Mouse (Mus musculus): ENCODE data around the gene Mrpl34. TPM values are rescaled to one million over a fixed set of nuclear protein-coding genes. Genes with fewer than 3 reads are reported as not detected.

The Mrpl34 gene
- total and polyA plus RNA-seq, 2 experiments from 2014 or later: 75.0 to 145 TPM

- no peak overlapping the region for H3K9ac ChIP-seq
- no peak for TF ChIP-seq CTCF (IDR thresholded peaks at IDR 0.05; ENCODE audit: low read depth)
- no peak overlapping the region for H3K4me3 ChIP-seq (ENCODE audit: low read depth, low read length)
- WGBS: 72% methylated on average over 4 of the region's 4 CpGs
- peaks cover 32% of the 10 kb centered on the region for H3K27me3 ChIP-seq (ENCODE audit: insufficient read depth, low read length)
- no peaks in the 10 kb centered on the region for H3K4me1 ChIP-seq (ENCODE audit: insufficient read depth)
- H3K36me3 ChIP-seq (ENCODE audit: insufficient read depth): no peaks in the 10 kb centered on the region
- no peak for DNase-seq
- no peak overlapping the region for H3K4me2 ChIP-seq (ENCODE audit: low read depth)
- H3K27ac ChIP-seq (ENCODE audit: low read depth, low read length): no peak overlapping the region
- no peak for ATAC-seq
- no peaks in the 10 kb centered on the region for H3K9me3 ChIP-seq (ENCODE audit: low read length)
Observed at GRCm38 (mm10) chr8:71505979-71506378, 41.2 kb downstream of the Mrpl34 start.

- WGBS: 2% methylated on average over 61 of the region's 61 CpGs
- Histone ChIP-seq H3K9ac (peak overlapping the region; percentile 52), H3K36me3 (ENCODE audit: insufficient read depth) (no peaks in the 10 kb centered on the region), H3K4me2 (ENCODE audit: low read depth) (peak overlapping the region; percentile 81), H3K4me1 (ENCODE audit: insufficient read depth) (no peaks in the 10 kb centered on the region), H3K9me3 (ENCODE audit: low read length) (no peaks in the 10 kb centered on the region), H3K27ac (ENCODE audit: low read depth, low read length) (no peak overlapping the region), H3K27me3 (ENCODE audit: insufficient read depth, low read length) (peaks cover 32% of the 10 kb centered on the region), H3K4me3 (ENCODE audit: low read depth, low read length) (peak overlapping the region; percentile 45)
- DNase-seq (peak; percentile 95), ATAC-seq (peak; percentile 91)
- TF ChIP-seq CTCF (IDR thresholded peaks at IDR 0.05; ENCODE audit: low read depth): no peak
Observed at GRCm38 (mm10) chr8:71507589-71508104, 42.9 kb downstream of the Mrpl34 start.

- no peak overlapping the region for H3K27ac ChIP-seq (ENCODE audit: low read depth, low read length)
- no peak for ATAC-seq
- H3K9ac ChIP-seq: no peak overlapping the region
- TF ChIP-seq CTCF (IDR thresholded peaks at IDR 0.05; ENCODE audit: low read depth): no peak
- H3K4me3 ChIP-seq (ENCODE audit: low read depth, low read length): no peak overlapping the region
- H3K4me1 ChIP-seq (ENCODE audit: insufficient read depth): no peaks in the 10 kb centered on the region
- DNase-seq: no peak
- H3K27me3 ChIP-seq (ENCODE audit: insufficient read depth, low read length): peaks cover 32% of the 10 kb centered on the region
- H3K36me3 ChIP-seq (ENCODE audit: insufficient read depth): no peaks in the 10 kb centered on the region
- no peak overlapping the region for H3K4me2 ChIP-seq (ENCODE audit: low read depth)
- WGBS: 67% methylated on average over 2 of the region's 2 CpGs
- no peaks in the 10 kb centered on the region for H3K9me3 ChIP-seq (ENCODE audit: low read length)
Observed at GRCm38 (mm10) chr8:71509316-71509715, 44.6 kb downstream of the Mrpl34 start.

- no peak within 1 kb of the TSS for H3K27ac ChIP-seq (ENCODE audit: low read depth, low read length)
- DNase-seq (no peak), ATAC-seq (no peak)
- H3K4me3 ChIP-seq (ENCODE audit: low read depth, low read length): no peak within 1 kb of the TSS
- no peak within 1 kb of the TSS for H3K4me2 ChIP-seq (ENCODE audit: low read depth)
- no peaks in the 10 kb centered on the region for H3K9me3 ChIP-seq (ENCODE audit: low read length)
- 77% methylated on average over 14 of the region's 14 CpGs for WGBS
- H3K9ac ChIP-seq: no peak within 1 kb of the TSS
- no peak for TF ChIP-seq CTCF (IDR thresholded peaks at IDR 0.05; ENCODE audit: low read depth)
- H3K27me3 ChIP-seq (ENCODE audit: insufficient read depth, low read length): peaks cover 20% of the 10 kb centered on the region
- H3K4me1 ChIP-seq (ENCODE audit: insufficient read depth): no peaks in the 10 kb centered on the region
- H3K36me3 ChIP-seq (ENCODE audit: insufficient read depth): no peaks in the 10 kb centered on the region
Observed at GRCm38 (mm10) chr8:71511644-71512043, 46.9 kb downstream of the Mrpl34 start, which contains the start of gene Plvap. Gene Plvap, minus strand, starts transcription at chr8:71511752.

GRCm38 (mm10) chr8:71513018-71513754 is 48.4 kb downstream of the Mrpl34 start:
- no peak for TF ChIP-seq CTCF (IDR thresholded peaks at IDR 0.05; ENCODE audit: low read depth)
- no peak overlapping the region for H3K9ac ChIP-seq
- ATAC-seq (no peak), DNase-seq (no peak)
- peaks cover 7% of the 10 kb centered on the region for H3K27me3 ChIP-seq (ENCODE audit: insufficient read depth, low read length)
- H3K9me3 ChIP-seq (ENCODE audit: low read length): no peaks in the 10 kb centered on the region
- WGBS: 79% methylated on average over 14 of the region's 15 CpGs
- no peaks in the 10 kb centered on the region for H3K36me3 ChIP-seq (ENCODE audit: insufficient read depth)
- no peak overlapping the region for H3K4me3 ChIP-seq (ENCODE audit: low read depth, low read length)
- H3K4me2 ChIP-seq (ENCODE audit: low read depth): no peak overlapping the region
- no peak overlapping the region for H3K27ac ChIP-seq (ENCODE audit: low read depth, low read length)
- H3K4me1 ChIP-seq (ENCODE audit: insufficient read depth): no peaks in the 10 kb centered on the region

GRCm38 (mm10) chr8:71515043-71515442 is 50.3 kb downstream of the Mrpl34 start:
- DNase-seq: no peak
- no peak overlapping the region for H3K4me2 ChIP-seq (ENCODE audit: low read depth)
- 75% methylated on average over 5 of the region's 5 CpGs for WGBS

More at GRCm38 (mm10) chr8:71515043-71515442, 50.3 kb downstream of the Mrpl34 start:
- Histone ChIP-seq H3K9me3 (ENCODE audit: low read length) (no peaks in the 10 kb centered on the region), H3K27ac (ENCODE audit: low read depth, low read length) (no peak overlapping the region), H3K36me3 (ENCODE audit: insufficient read depth) (no peaks in the 10 kb centered on the region), H3K4me1 (ENCODE audit: insufficient read depth) (no peaks in the 10 kb centered on the region), H3K9ac (no peak overlapping the region), H3K27me3 (ENCODE audit: insufficient read depth, low read length) (no peaks in the 10 kb centered on the region; the same call in 1 of the 2 replicates), H3K4me3 (ENCODE audit: low read depth, low read length) (no peak overlapping the region)
- no peak for ATAC-seq
- no peak for TF ChIP-seq CTCF (IDR thresholded peaks at IDR 0.05; ENCODE audit: low read depth)

Other genes starting within 250 kb of the Mrpl34 start
- gene Myo9b, start 192.2 kb upstream of the Mrpl34 start, total RNA-seq (2014; rRNA removed): 31.4 and 35.2 TPM in 2 replicates
- gene Myo9b, start 192.2 kb upstream of the Mrpl34 start, polyA plus RNA-seq (2015; fragmentation: Nextera tagmentation; extraction: Ambion mirVana): 5.7 and 6.5 TPM in 2 replicates
- 36.4 and 38.9 TPM in 2 replicates for gene Haus8, start 192.0 kb upstream of the Mrpl34 start, total RNA-seq (2014; rRNA removed)
- gene Haus8, start 192.0 kb upstream of the Mrpl34 start, polyA plus RNA-seq (2015; fragmentation: Nextera tagmentation; extraction: Ambion mirVana): 34.0 and 40.7 TPM in 2 replicates
- gene Use1, start 98.1 kb upstream of the Mrpl34 start, total RNA-seq (2014; rRNA removed): 148 and 195 TPM in 2 replicates
- 124 and 140 TPM in 2 replicates for gene Use1, start 98.1 kb upstream of the Mrpl34 start, polyA plus RNA-seq (2015; fragmentation: Nextera tagmentation; extraction: Ambion mirVana)
- gene Ocel1, start 93.7 kb upstream of the Mrpl34 start, total RNA-seq (2014; rRNA removed): 14.3 and 16.2 TPM in 2 replicates
- 5.2 and 6.6 TPM in 2 replicates for gene Ocel1, start 93.7 kb upstream of the Mrpl34 start, polyA plus RNA-seq (2015; fragmentation: Nextera tagmentation; extraction: Ambion mirVana)
- 59.0 and 63.9 TPM in 2 replicates for gene Nr2f6, start 83.0 kb upstream of the Mrpl34 start, total RNA-seq (2014; rRNA removed)
- gene Nr2f6, start 83.0 kb upstream of the Mrpl34 start, polyA plus RNA-seq (2015; fragmentation: Nextera tagmentation; extraction: Ambion mirVana): 26.0 and 28.9 TPM in 2 replicates
- gene Ushbp1, start 69.2 kb upstream of the Mrpl34 start, total RNA-seq (2014; rRNA removed): 3.5 and 5.6 TPM in 2 replicates
- gene Ushbp1, start 69.2 kb upstream of the Mrpl34 start, polyA plus RNA-seq (2015; fragmentation: Nextera tagmentation; extraction: Ambion mirVana): 4.2 and 4.5 TPM in 2 replicates
- gene Babam1, start 68.1 kb upstream of the Mrpl34 start, total RNA-seq (2014; rRNA removed): 87.2 and 94.0 TPM in 2 replicates
- 98.9 and 107 TPM in 2 replicates for gene Babam1, start 68.1 kb upstream of the Mrpl34 start, polyA plus RNA-seq (2015; fragmentation: Nextera tagmentation; extraction: Ambion mirVana)
- gene Ankle1, start 58.9 kb upstream of the Mrpl34 start, total RNA-seq (2014; rRNA removed): 0.81 and 2.8 TPM in 2 replicates
- 0.97 and 2.3 TPM in 2 replicates for gene Ankle1, start 58.9 kb upstream of the Mrpl34 start, polyA plus RNA-seq (2015; fragmentation: Nextera tagmentation; extraction: Ambion mirVana)
- gene Abhd8, start 1.3 kb upstream of the Mrpl34 start, total RNA-seq (2014; rRNA removed): 187 and 210 TPM in 2 replicates
- gene Abhd8, start 1.3 kb upstream of the Mrpl34 start, polyA plus RNA-seq (2015; fragmentation: Nextera tagmentation; extraction: Ambion mirVana): 168 and 169 TPM in 2 replicates
- gene Dda1, start 4.2 kb downstream of the Mrpl34 start, total RNA-seq (2014; rRNA removed): 179 and 184 TPM in 2 replicates
- 274 and 283 TPM in 2 replicates for gene Dda1, start 4.2 kb downstream of the Mrpl34 start, polyA plus RNA-seq (2015; fragmentation: Nextera tagmentation; extraction: Ambion mirVana)
- gene Ano8, start 21.0 kb downstream of the Mrpl34 start, total RNA-seq (2014; rRNA removed): 76.5 and 82.2 TPM in 2 replicates
- gene Ano8, start 21.0 kb downstream of the Mrpl34 start, polyA plus RNA-seq (2015; fragmentation: Nextera tagmentation; extraction: Ambion mirVana): 5.9 and 7.7 TPM in 2 replicates
- gene Gtpbp3, start 23.1 kb downstream of the Mrpl34 start, total RNA-seq (2014; rRNA removed): 23.6 and 33.6 TPM in 2 replicates
- 6.9 and 9.4 TPM in 2 replicates for gene Gtpbp3, start 23.1 kb downstream of the Mrpl34 start, polyA plus RNA-seq (2015; fragmentation: Nextera tagmentation; extraction: Ambion mirVana)
- 2.2 and 4.0 TPM in 2 replicates for gene Plvap, start 46.8 kb downstream of the Mrpl34 start, total RNA-seq (2014; rRNA removed)
- gene Plvap, start 46.8 kb downstream of the Mrpl34 start, polyA plus RNA-seq (2015; fragmentation: Nextera tagmentation; extraction: Ambion mirVana): 6.9 and 8.7 TPM in 2 replicates
- 0.48 TPM in 1 of 2 replicates, not detected in the other for gene Ccdc194, start 60.8 kb downstream of the Mrpl34 start, total RNA-seq (2014; rRNA removed)
- gene Ccdc194, start 60.8 kb downstream of the Mrpl34 start, polyA plus RNA-seq (2015; fragmentation: Nextera tagmentation; extraction: Ambion mirVana): 0.08 and 0.16 TPM in 2 replicates
- gene Bst2, start 72.5 kb downstream of the Mrpl34 start, total RNA-seq (2014; rRNA removed): 10.1 and 17.8 TPM in 2 replicates
- 19.3 and 21.0 TPM in 2 replicates for gene Bst2, start 72.5 kb downstream of the Mrpl34 start, polyA plus RNA-seq (2015; fragmentation: Nextera tagmentation; extraction: Ambion mirVana)
- gene Mvb12a, start 78.0 kb downstream of the Mrpl34 start, total RNA-seq (2014; rRNA removed): 70.5 and 81.7 TPM in 2 replicates
- gene Mvb12a, start 78.0 kb downstream of the Mrpl34 start, polyA plus RNA-seq (2015; fragmentation: Nextera tagmentation; extraction: Ambion mirVana): 73.4 and 87.4 TPM in 2 replicates
- 0.08 TPM in 1 of 2 replicates, not detected in the other for gene Tmem221, start 93.9 kb downstream of the Mrpl34 start, total RNA-seq (2014; rRNA removed)
- gene Tmem221, start 93.9 kb downstream of the Mrpl34 start, polyA plus RNA-seq (2015; fragmentation: Nextera tagmentation; extraction: Ambion mirVana): 0.16 and 0.18 TPM in 2 replicates
- gene Nxnl1, start 101.6 kb downstream of the Mrpl34 start, total RNA-seq (2014; rRNA removed): 0.08 TPM in 1 of 2 replicates, not detected in the other
- gene Nxnl1, start 101.6 kb downstream of the Mrpl34 start, polyA plus RNA-seq (2015; fragmentation: Nextera tagmentation; extraction: Ambion mirVana): not detected in 2 replicates
- 106 and 133 TPM in 2 replicates for gene Slc27a1, start 103.9 kb downstream of the Mrpl34 start, total RNA-seq (2014; rRNA removed)
- 74.8 and 102 TPM in 2 replicates for gene Slc27a1, start 103.9 kb downstream of the Mrpl34 start, polyA plus RNA-seq (2015; fragmentation: Nextera tagmentation; extraction: Ambion mirVana)
- gene Pgls, start 127.2 kb downstream of the Mrpl34 start, total RNA-seq (2014; rRNA removed): 248 and 264 TPM in 2 replicates
- gene Pgls, start 127.2 kb downstream of the Mrpl34 start, polyA plus RNA-seq (2015; fragmentation: Nextera tagmentation; extraction: Ambion mirVana): 262 and 318 TPM in 2 replicates
- 3.4 and 11.1 TPM in 2 replicates for gene Fam129c, start 132.7 kb downstream of the Mrpl34 start, total RNA-seq (2014; rRNA removed)
- gene Fam129c, start 132.7 kb downstream of the Mrpl34 start, polyA plus RNA-seq (2015; fragmentation: Nextera tagmentation; extraction: Ambion mirVana): 2.0 and 2.8 TPM in 2 replicates
- 84.3 and 85.6 TPM in 2 replicates for gene Colgalt1, start 146.0 kb downstream of the Mrpl34 start, total RNA-seq (2014; rRNA removed)
- 58.4 and 59.6 TPM in 2 replicates for gene Colgalt1, start 146.0 kb downstream of the Mrpl34 start, polyA plus RNA-seq (2015; fragmentation: Nextera tagmentation; extraction: Ambion mirVana)
- 84.8 and 89.2 TPM in 2 replicates for gene Unc13a, start 206.8 kb downstream of the Mrpl34 start, total RNA-seq (2014; rRNA removed)
- 14.2 and 18.8 TPM in 2 replicates for gene Unc13a, start 206.8 kb downstream of the Mrpl34 start, polyA plus RNA-seq (2015; fragmentation: Nextera tagmentation; extraction: Ambion mirVana)
- gene Jak3, start 211.3 kb downstream of the Mrpl34 start, total RNA-seq (2014; rRNA removed): 5.2 and 7.3 TPM in 2 replicates
- gene Jak3, start 211.3 kb downstream of the Mrpl34 start, polyA plus RNA-seq (2015; fragmentation: Nextera tagmentation; extraction: Ambion mirVana): 2.8 and 4.4 TPM in 2 replicates
- 1.6 and 1.8 TPM in 2 replicates for gene Insl3, start 224.3 kb downstream of the Mrpl34 start, total RNA-seq (2014; rRNA removed)
- gene Insl3, start 224.3 kb downstream of the Mrpl34 start, polyA plus RNA-seq (2015; fragmentation: Nextera tagmentation; extraction: Ambion mirVana): 0.36 and 1.4 TPM in 2 replicates
- 0.24 and 0.92 TPM in 2 replicates for gene B3gnt3, start 236.8 kb downstream of the Mrpl34 start, total RNA-seq (2014; rRNA removed)
- 0.44 and 0.49 TPM in 2 replicates for gene B3gnt3, start 236.8 kb downstream of the Mrpl34 start, polyA plus RNA-seq (2015; fragmentation: Nextera tagmentation; extraction: Ambion mirVana)

Measured in forebrain, postnatal 0 days (tissue).